Mouse (Mus musculus): Measurements from ENCODE around the gene Hecw1. TPM values are rescaled to one million over a fixed set of nuclear protein-coding genes. Genes with fewer than 3 reads are reported as not detected.

The Hecw1 gene
- polyA plus RNA-seq, 1 experiment from 2014 or later, result 18.8 TPM

GRCm38 (mm10) chr13:14498780-14499179 is 24.2 kb downstream of the Hecw1 start:
- no peak overlapping the region for H3K4me3 ChIP-seq
- WGBS, result 91% methylated on average over 8 of the region's 8 CpGs
- no peak for ATAC-seq (ENCODE audit: low FRiP score, low read depth)

GRCm38 (mm10) chr13:14496954-14497353 is 26.1 kb downstream of the Hecw1 start:
- Histone ChIP-seq H3K36me3 (no peaks in the 10 kb centered on the region), H3K9ac (replicated peaks) (no peak overlapping the region), H3K4me1 (no peaks in the 10 kb centered on the region), H3K4me3 (no peak overlapping the region), H3K9me3 (no peaks in the 10 kb centered on the region), H3K27ac (replicated peaks) (no peak overlapping the region), H3K27me3 (no peaks in the 10 kb centered on the region), H3K4me2 (replicated peaks) (no peak overlapping the region)
- no peak for ATAC-seq (ENCODE audit: low FRiP score, low read depth)
- 79% methylated on average over 2 of the region's 2 CpGs for WGBS

More at GRCm38 (mm10) chr13:14498780-14499179, 24.2 kb downstream of the Hecw1 start:
- no peak overlapping the region for H3K9ac ChIP-seq (replicated peaks)
- no peak overlapping the region for H3K4me2 ChIP-seq (replicated peaks)
- H3K27me3 ChIP-seq, result no peaks in the 10 kb centered on the region
- no peaks in the 10 kb centered on the region for H3K36me3 ChIP-seq
- no peaks in the 10 kb centered on the region for H3K4me1 ChIP-seq
- no peaks in the 10 kb centered on the region for H3K9me3 ChIP-seq
- no peak overlapping the region for H3K27ac ChIP-seq (replicated peaks)

- Histone ChIP-seq H3K4me2 (replicated peaks) (no peak overlapping the region), H3K27ac (replicated peaks) (no peak overlapping the region), H3K36me3 (no peaks in the 10 kb centered on the region), H3K4me1 (no peaks in the 10 kb centered on the region), H3K9me3 (no peaks in the 10 kb centered on the region), H3K27me3 (no peaks in the 10 kb centered on the region), H3K9ac (replicated peaks) (no peak overlapping the region), H3K4me3 (no peak overlapping the region)
- WGBS, result 73% methylated on average over 2 of the region's 2 CpGs
- 0 out of 2 replicates have a peak, but pooled peaks have one; percentile 66 for ATAC-seq (ENCODE audit: low FRiP score, low read depth)
Observed at GRCm38 (mm10) chr13:14487812-14488211, 35.2 kb downstream of the Hecw1 start.

- Histone ChIP-seq H3K27ac (replicated peaks) (no peak overlapping the region), H3K27me3 (no peaks in the 10 kb centered on the region), H3K4me3 (no peak overlapping the region), H3K4me2 (replicated peaks) (no peak overlapping the region), H3K9ac (replicated peaks) (no peak overlapping the region), H3K4me1 (no peaks in the 10 kb centered on the region), H3K9me3 (no peaks in the 10 kb centered on the region), H3K36me3 (no peaks in the 10 kb centered on the region)
- no peak for ATAC-seq (ENCODE audit: low FRiP score, low read depth)
- 87% methylated on average over 1 of the region's 1 CpGs for WGBS
Observed at GRCm38 (mm10) chr13:14471121-14471520, 51.9 kb downstream of the Hecw1 start.

GRCm38 (mm10) chr13:14467517-14467916 is 55.5 kb downstream of the Hecw1 start:
- ATAC-seq (ENCODE audit: low FRiP score, low read depth), result no peak
- Histone ChIP-seq H3K4me1 (no peaks in the 10 kb centered on the region), H3K27ac (replicated peaks) (no peak overlapping the region), H3K27me3 (no peaks in the 10 kb centered on the region), H3K9ac (replicated peaks) (no peak overlapping the region), H3K4me2 (replicated peaks) (no peak overlapping the region), H3K36me3 (no peaks in the 10 kb centered on the region), H3K9me3 (no peaks in the 10 kb centered on the region), H3K4me3 (no peak overlapping the region)
- WGBS, result 86% methylated on average over 3 of the region's 3 CpGs

GRCm38 (mm10) chr13:14461036-14461435 is 62.0 kb downstream of the Hecw1 start:
- Histone ChIP-seq H3K4me1 (no peaks in the 10 kb centered on the region), H3K9ac (replicated peaks) (no peak overlapping the region), H3K9me3 (no peaks in the 10 kb centered on the region), H3K27me3 (no peaks in the 10 kb centered on the region), H3K36me3 (no peaks in the 10 kb centered on the region), H3K4me2 (replicated peaks) (no peak overlapping the region), H3K4me3 (no peak overlapping the region), H3K27ac (replicated peaks) (no peak overlapping the region)
- 86% methylated on average over 5 of the region's 5 CpGs for WGBS
- no peak for ATAC-seq (ENCODE audit: low FRiP score, low read depth)

GRCm38 (mm10) chr13:14457043-14457442 is 66.0 kb downstream of the Hecw1 start:
- Histone ChIP-seq H3K27me3 (no peaks in the 10 kb centered on the region), H3K4me2 (replicated peaks) (no peak overlapping the region), H3K4me1 (no peaks in the 10 kb centered on the region), H3K36me3 (no peaks in the 10 kb centered on the region), H3K9ac (replicated peaks) (no peak overlapping the region), H3K9me3 (no peaks in the 10 kb centered on the region), H3K27ac (replicated peaks) (no peak overlapping the region), H3K4me3 (no peak overlapping the region)
- WGBS, result 91% methylated on average over 2 of the region's 2 CpGs
- ATAC-seq (ENCODE audit: low FRiP score, low read depth), result no peak

- ATAC-seq (ENCODE audit: low FRiP score, low read depth), result no peak
- H3K27me3 ChIP-seq, result no peaks in the 10 kb centered on the region
- H3K4me1 ChIP-seq, result no peaks in the 10 kb centered on the region
- H3K36me3 ChIP-seq, result no peaks in the 10 kb centered on the region
- H3K9ac ChIP-seq (replicated peaks), result no peak overlapping the region
- no peak overlapping the region for H3K4me2 ChIP-seq (replicated peaks)
- no peaks in the 10 kb centered on the region for H3K9me3 ChIP-seq
- H3K4me3 ChIP-seq, result no peak overlapping the region
- no peak overlapping the region for H3K27ac ChIP-seq (replicated peaks)
Observed at GRCm38 (mm10) chr13:14439540-14439939, 83.5 kb downstream of the Hecw1 start.

- H3K9ac ChIP-seq (replicated peaks), result no peak overlapping the region
- no peak overlapping the region for H3K4me3 ChIP-seq
- no peaks in the 10 kb centered on the region for H3K36me3 ChIP-seq
- no peaks in the 10 kb centered on the region for H3K27me3 ChIP-seq
- 93% methylated on average over 6 of the region's 6 CpGs for WGBS
- no peaks in the 10 kb centered on the region for H3K9me3 ChIP-seq
- no peak overlapping the region for H3K4me2 ChIP-seq (replicated peaks)
- ATAC-seq (ENCODE audit: low FRiP score, low read depth), result no peak
- no peaks in the 10 kb centered on the region for H3K4me1 ChIP-seq
- no peak overlapping the region for H3K27ac ChIP-seq (replicated peaks)
Observed at GRCm38 (mm10) chr13:14428845-14429553, 94.0 kb downstream of the Hecw1 start.

- Histone ChIP-seq H3K9me3 (no peaks in the 10 kb centered on the region), H3K36me3 (no peaks in the 10 kb centered on the region), H3K9ac (replicated peaks) (no peak overlapping the region), H3K4me2 (replicated peaks) (no peak overlapping the region), H3K4me3 (no peak overlapping the region), H3K4me1 (no peaks in the 10 kb centered on the region), H3K27me3 (no peaks in the 10 kb centered on the region), H3K27ac (replicated peaks) (no peak overlapping the region)
- ATAC-seq (ENCODE audit: low FRiP score, low read depth), result no peak
- WGBS, result 75% methylated on average over 2 of the region's 2 CpGs
Observed at GRCm38 (mm10) chr13:14424836-14425235, 98.2 kb downstream of the Hecw1 start.

- Histone ChIP-seq H3K4me2 (replicated peaks) (no peak overlapping the region), H3K4me3 (no peak overlapping the region), H3K4me1 (no peaks in the 10 kb centered on the region), H3K9me3 (no peaks in the 10 kb centered on the region), H3K27me3 (no peaks in the 10 kb centered on the region), H3K9ac (replicated peaks) (no peak overlapping the region), H3K36me3 (no peaks in the 10 kb centered on the region), H3K27ac (replicated peaks) (no peak overlapping the region)
- ATAC-seq (ENCODE audit: low FRiP score, low read depth), result no peak
- 86% methylated on average over 1 of the region's 1 CpGs for WGBS
Observed at GRCm38 (mm10) chr13:14413405-14413804, 109.6 kb downstream of the Hecw1 start.

- Histone ChIP-seq H3K36me3 (no peaks in the 10 kb centered on the region), H3K9ac (replicated peaks) (no peak overlapping the region), H3K9me3 (no peaks in the 10 kb centered on the region), H3K4me2 (replicated peaks) (no peak overlapping the region), H3K27ac (replicated peaks) (no peak overlapping the region), H3K27me3 (no peaks in the 10 kb centered on the region), H3K4me3 (no peak overlapping the region), H3K4me1 (no peaks in the 10 kb centered on the region)
- no peak for ATAC-seq (ENCODE audit: low FRiP score, low read depth)
Observed at GRCm38 (mm10) chr13:14374470-14374869, 148.6 kb downstream of the Hecw1 start.

GRCm38 (mm10) chr13:14365546-14365945 is 157.5 kb downstream of the Hecw1 start:
- Histone ChIP-seq H3K4me1 (no peaks in the 10 kb centered on the region), H3K27ac (replicated peaks) (no peak overlapping the region), H3K4me2 (replicated peaks) (no peak overlapping the region), H3K9ac (replicated peaks) (no peak overlapping the region), H3K36me3 (no peaks in the 10 kb centered on the region), H3K4me3 (no peak overlapping the region), H3K27me3 (no peaks in the 10 kb centered on the region), H3K9me3 (no peaks in the 10 kb centered on the region)
- WGBS, result 87% methylated on average over 3 of the region's 3 CpGs
- no peak for ATAC-seq (ENCODE audit: low FRiP score, low read depth)
